Mouse (Mus musculus): ENCODE data around the gene Trpm3.

Gene Trpm3

GRCm38 (mm10) chr19:22503469-22503868 lies 364.6 kb downstream of the Trpm3 start:
- no peak for DNase-seq

DNA sequence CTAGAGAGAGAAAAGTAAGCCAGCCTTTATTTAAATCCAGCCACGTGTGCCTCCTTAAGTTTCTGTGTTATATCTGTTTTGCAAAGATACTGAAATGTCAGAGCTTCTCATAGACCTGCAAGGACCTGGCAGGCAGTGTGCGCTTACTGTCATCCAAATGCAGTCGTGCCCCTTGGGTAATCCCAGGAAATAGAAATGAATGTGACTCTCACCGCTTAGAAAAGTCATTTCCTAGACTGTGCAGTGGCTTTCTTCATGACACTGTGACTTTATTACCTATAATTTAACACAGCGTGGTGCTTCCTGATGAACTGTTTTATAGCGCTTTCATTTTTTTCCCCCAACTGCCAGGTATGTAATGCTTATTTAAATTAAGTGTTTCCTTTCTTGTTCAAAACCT lies 379.7 kb downstream of the Trpm3 start:
- DNase-seq = no peak

DNA sequence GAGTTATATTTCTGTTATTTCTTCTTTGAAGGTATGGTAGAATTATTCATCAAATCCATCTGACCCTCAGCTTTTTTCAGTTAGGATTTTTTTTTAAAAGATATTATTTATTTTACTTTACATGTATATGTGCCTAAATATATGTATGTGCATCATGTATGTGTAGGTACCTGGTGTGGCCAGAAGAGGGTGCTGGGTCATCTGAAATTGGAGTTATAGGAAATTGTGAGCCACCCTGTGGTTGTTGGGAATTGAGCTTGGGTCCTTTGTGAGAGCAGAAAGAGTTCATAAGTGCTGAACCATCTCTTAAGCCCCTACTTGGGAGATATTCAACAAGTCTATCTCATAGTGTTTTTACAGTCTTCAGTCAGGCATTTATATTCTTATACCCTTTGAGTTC lies 389.1 kb downstream of the Trpm3 start:
- DNase-seq = no peak

DNA sequence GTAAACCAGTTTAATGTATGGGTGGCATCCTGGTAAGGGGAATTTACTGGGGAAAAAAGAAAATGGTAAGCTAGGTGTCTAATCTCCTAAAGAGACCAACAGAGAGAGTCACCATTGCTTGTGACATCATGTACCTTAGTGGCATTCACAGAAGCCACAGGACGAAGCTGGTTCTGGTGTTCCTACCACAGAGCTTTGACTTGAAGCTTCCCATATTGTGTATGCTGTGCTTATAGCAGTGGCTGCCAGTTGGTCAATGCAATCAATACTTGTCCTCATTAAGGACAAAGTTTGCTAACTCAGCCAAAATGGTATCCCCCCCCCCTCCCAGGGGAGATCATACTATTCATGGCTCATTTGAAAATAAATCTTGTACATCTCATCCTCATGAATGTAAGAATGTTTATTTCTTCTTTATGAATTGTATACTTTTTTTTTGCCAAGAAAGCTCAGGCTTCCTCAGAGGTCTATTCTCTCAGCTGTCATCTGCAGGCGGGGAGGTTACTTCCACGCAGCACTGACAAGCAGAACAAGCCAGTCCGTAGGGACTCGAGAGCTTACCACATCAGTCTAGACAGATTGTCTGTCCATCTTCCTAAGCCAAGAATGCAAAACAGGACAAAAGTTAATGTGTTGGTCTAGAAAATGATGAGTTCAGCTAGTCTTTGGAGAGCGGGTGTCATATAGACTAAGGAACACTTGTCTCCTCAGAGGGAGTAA lies 404.3 kb downstream of the Trpm3 start:
- DNase-seq = no peak

GRCm38 (mm10) chr19:22552179-22552578 lies 413.3 kb downstream of the Trpm3 start:
- DNase-seq = peak in 1 of 2 experiments; percentile 24

GRCm38 (mm10) chr19:22554421-22554941 lies 415.6 kb downstream of the Trpm3 start:
- DNase-seq = no peak

GRCm38 (mm10) chr19:22572396-22572795 lies 433.6 kb downstream of the Trpm3 start:
- no peak for DNase-seq

GRCm38 (mm10) chr19:22572849-22573248 lies 434.0 kb downstream of the Trpm3 start:
- no peak for DNase-seq

GRCm38 (mm10) chr19:22582120-22582745 lies 443.4 kb downstream of the Trpm3 start:
- no peak for DNase-seq

DNA sequence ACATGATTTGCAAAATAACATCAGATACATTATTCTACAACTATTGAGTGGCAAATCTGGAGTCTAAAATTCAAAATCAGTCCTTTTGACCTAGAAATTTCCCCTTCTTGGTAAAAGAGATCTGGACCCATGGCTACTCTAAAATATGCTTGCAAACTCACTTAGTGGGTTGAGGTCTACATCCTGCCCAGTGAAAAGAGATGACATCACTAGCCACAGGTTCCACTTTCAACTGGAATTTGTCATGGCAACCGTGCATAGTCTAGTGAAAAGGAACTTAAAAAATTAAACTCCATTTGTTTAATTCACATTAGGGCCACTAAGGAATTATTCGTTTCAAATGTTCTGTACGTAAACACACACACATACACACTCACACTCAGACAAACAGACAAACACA lies 455.6 kb downstream of the Trpm3 start:
- DNase-seq = no peak

DNA sequence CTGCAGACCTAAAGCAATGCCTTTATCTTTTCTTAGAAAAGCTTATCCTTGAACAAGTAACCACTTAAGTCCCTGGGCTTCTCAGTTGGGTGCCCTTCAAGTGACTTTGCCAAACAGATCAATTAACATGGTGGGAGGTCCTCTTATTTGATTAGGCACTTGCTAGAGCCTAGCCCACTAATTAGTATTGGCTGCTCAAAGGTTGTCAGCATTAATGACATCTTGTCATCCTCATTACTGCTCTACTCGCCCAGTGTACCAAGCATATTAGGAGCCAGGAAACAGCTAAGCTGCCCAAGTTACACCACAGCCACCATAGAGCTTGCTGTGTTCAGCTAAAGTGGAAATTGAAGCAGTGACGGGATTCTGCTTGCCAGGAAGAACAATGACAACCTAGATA lies 456.4 kb downstream of the Trpm3 start:
- DNase-seq = no peak

DNA sequence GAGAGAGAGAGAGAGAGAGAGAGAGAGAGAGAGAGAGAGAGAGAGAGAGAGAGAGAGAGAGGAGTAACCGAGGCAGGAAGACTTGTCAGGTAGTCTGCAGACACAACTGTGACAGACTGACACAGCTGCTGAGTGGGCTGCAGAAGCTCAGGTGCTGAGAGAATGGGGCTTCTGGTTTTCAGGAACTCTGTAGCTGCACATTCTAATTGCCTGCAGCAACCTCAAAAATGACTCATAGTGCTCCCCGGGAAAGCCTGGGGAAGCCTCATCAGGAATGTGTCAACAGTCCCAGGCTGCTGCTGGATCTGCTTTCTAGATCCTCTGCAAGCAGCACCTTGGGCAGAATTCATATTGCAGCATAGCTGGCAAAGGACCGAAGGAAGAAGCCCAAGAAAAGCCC lies 457.9 kb downstream of the Trpm3 start:
- no peak for DNase-seq

DNA sequence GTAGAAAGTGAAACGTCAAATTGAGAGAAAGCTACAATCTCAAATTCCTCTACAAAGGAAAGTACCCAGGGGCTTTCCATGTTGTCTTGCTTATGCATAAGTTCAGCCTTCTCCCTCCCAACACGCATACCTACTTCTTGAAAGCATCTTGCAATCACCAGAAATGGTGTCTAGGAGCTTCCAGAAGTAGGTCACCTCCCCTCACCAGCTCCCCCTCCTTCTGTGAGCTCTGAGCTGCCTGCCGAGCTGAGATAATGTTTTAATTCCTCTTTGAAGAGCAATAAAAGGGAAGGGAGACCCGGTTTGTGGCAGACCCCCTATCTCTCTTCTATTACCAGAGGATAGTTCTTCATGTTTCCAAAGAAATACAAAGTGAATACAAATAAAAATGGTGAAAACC lies 465.5 kb downstream of the Trpm3 start:
- DNase-seq = no peak

DNA sequence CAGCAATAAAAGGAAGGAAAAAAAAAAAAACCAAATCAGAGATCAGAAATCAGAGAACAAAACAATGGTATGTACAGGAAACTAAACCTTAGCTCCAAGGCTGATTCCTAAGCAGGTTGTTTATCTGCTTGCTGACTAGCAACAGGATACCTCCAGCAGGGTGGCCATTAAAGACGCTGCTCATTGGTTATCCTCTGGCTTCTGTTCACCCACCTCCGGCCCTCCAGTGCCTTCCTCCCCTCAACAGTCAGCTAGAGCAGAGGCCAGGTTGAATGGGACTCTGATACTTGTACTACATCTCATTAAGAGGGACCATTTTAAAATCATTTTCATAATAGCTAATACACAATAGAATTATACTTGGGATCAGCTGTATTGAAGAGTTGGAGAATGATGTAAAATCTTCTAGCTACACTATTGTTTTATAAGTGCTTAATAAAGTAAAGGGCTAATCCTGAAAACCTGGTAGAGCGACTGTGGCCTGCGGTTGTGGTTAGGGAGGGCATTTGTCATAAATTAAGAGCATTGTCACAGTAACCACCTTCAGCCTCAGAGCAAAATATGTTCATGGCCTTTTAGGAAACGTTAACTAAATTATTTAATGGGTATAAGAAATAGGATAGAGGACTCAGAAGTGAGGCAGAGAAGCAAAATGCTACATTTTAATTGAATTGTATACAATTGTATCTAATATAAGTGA lies 469.3 kb downstream of the Trpm3 start:
- DNase-seq = no peak

GRCm38 (mm10) chr19:22611621-22612020 lies 472.8 kb downstream of the Trpm3 start:
- no peak for DNase-seq

GRCm38 (mm10) chr19:22615367-22615766 lies 476.5 kb downstream of the Trpm3 start:
- no peak for DNase-seq

DNA sequence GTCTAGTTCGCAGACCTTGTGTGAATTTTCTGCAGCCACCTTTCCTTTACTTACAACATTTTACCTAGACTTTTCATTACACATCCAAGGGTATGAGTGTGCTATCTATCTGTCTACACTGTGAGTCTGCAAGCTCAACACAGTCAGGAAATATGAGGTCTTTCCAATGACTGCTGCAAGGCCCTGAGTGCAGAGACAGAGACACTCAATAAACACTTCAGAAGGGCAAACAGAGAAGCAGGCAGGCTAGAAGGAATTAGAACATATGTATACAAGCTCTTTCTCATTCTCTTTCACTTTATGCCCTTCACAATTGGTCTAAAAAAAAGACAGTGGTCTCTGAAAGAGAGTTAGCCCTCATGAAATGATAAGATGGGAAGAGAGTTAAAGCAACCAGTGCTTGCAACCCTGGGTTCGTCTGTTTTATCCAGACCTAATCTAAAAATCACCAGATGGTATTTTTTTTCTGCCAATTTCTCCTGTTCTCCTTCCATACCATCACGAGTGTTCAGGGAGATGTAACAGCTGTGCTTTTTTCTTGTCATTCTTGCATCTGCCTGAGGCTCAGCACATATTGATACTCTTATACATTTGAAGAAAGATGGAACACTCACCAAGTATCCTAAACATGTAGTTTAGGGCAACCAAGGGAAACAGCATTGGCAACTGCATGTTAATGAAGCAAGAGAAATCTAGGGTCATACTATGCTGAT lies 486.1 kb downstream of the Trpm3 start:
- no peak for DNase-seq

DNA sequence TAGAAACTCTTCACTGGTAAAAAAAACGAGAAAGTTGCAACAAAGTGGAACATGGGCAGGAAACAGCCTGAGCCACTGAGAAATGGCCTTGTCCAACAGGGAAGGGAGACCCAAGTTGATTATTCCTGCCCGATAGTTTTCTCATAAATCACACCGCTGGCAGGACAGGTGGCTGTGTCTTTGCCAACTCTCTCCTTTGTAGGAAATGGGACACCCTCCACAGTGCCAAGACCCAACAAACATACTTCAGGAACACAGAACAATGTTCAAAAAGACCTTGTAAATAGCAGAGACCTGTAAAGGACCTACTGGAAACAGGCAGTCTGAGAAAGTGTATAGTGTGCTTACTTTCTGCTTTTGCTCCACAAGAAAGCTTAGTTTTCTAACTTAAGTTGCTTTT lies 490.0 kb downstream of the Trpm3 start:
- no peak for DNase-seq

DNA sequence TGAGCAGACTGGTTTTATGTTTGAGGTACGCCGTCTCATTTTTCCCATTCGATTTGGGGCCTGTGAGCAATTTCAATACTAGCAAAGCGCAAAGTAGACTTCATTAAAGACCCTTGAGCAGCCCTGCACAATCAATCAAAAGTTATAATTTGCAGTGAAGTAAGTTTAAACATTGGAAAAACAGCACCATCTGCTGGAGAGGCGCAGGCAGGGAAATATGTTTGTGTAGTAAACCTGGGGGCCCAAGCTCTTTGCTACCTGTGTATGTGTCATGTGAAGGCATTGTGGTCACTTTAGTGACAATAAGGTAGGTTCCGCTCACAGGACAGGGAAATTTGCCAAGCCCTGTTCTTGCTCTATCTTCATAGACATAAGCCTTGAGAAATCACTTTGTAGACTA lies 492.5 kb downstream of the Trpm3 start:
- no peak for DNase-seq

GRCm38 (mm10) chr19:22635635-22636034 lies 496.8 kb downstream of the Trpm3 start:
- DNase-seq = no peak

GRCm38 (mm10) chr19:22637786-22638185 lies 498.9 kb downstream of the Trpm3 start:
- DNase-seq = no peak

DNA sequence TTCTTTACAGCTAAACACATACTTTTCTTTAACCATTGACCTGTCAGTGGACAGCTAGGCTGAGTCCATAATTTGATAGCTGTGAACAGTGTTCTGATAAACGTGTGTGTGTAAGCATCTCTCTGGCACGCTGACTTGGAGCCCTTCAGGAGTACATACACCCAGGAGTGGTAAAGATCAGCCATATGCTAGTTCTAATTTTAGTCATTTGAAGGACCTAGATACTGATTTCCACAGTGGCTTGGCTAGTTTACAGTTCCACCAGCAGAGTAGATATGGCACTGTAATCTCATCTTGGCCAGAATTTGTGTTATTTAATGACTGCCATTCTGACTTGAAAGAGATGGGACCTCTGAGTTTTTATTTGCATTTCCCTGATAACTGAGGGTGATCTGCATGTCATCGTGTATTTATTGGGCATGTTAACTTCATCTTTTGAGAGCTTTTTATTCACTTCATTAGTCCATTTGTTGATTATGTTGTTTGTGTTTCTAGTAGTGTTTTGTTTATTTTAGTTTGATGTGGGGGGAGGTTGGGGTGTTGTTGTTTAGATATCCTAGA lies 499.6 kb downstream of the Trpm3 start:
- no peak for DNase-seq

DNA sequence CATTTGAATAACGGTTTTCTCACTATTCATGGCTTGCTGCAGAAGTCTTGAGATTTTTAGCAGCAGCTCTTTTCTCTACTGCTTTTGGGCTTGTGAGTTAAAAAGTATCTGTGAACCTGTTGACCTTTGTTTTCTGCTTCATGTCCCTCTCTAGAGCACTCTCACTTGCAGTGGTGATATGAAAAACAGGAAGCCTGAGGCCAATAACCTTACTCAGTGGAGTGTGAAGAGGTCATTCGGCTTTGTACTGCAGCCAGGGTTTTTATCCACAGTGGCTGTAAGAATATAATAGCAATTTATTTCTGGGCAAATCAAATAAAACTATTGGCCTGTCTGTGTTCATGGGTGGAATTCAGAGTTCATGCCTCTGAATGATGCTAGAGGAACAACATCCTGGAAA lies 503.3 kb downstream of the Trpm3 start:
- no peak for DNase-seq
